Mouse (Mus musculus) small intestine, adult 2 months (tissue): ENCODE measurements around the gene Arhgap35. TPM values are rescaled to one million over a fixed set of nuclear protein-coding genes. Genes with fewer than 3 reads are reported as not detected.

Experiments used
- H3K27ac ChIP-seq: fragments of 200-500 bp; 2 replicates; pipeline ENCODE4 v1.5.1; 2012; ENCODE audit warnings: low read depth, low read length, control low read depth, inconsistent platforms; ENCODE audit not compliant: insufficient read depth
- H3K27me3 ChIP-seq: fragments of 200-500 bp; 2 replicates; pipeline ENCODE4 v1.6.1; 2012; ENCODE audit warnings: mild to moderate bottlenecking, moderate library complexity, low read length, inconsistent platforms; ENCODE audit not compliant: control insufficient read depth, insufficient read depth
- H3K36me3 ChIP-seq: fragments of 200-500 bp; 2 replicates; pipeline ENCODE4 v1.6.1; 2012; ENCODE audit warnings: mild to moderate bottlenecking, low read length, control low read depth, inconsistent platforms; ENCODE audit not compliant: control insufficient read depth, insufficient read depth
- H3K4me1 ChIP-seq: fragments of 200-500 bp; 2 replicates; pipeline ENCODE4 v1.6.1; 2012; ENCODE audit warnings: low read length, inconsistent platforms, mixed read lengths; ENCODE audit not compliant: control insufficient read depth, insufficient read depth, insufficient read length
- H3K4me3 ChIP-seq: fragments of 200-500 bp; 2 replicates; pipeline ENCODE4 v1.5.1; 2012; ENCODE audit warnings: low read depth, mild to moderate bottlenecking, control low read depth, inconsistent platforms, low read length, moderate library complexity
- CTCF ChIP-seq: fragments of 200-500 bp; IDR thresholded peaks from 2 replicates; pipeline ENCODE4 v1.5.1; 2012; ENCODE audit warnings: low read depth, mild to moderate bottlenecking, control low read depth, inconsistent platforms, low read length, moderate library complexity, mixed read lengths; ENCODE audit not compliant: insufficient replicate concordance, insufficient read length; ENCODE audit errors: extremely low read depth
- POLR2A ChIP-seq: fragments of 200-500 bp; IDR thresholded peaks from 2 replicates; pipeline ENCODE4 v1.6.1; 2012; ENCODE audit warnings: low read depth, mild to moderate bottlenecking, control low read depth, inconsistent platforms, low read length, moderate library complexity
- WGBS: fragments of 180-500 bp; shearing (Covaris S2); methylation state at CpG from one replicate; pipeline ENCODE4 v1.1.7; 2018; 5-methylcytosine and 5-hydroxymethylcytosine counted together
- polyA plus RNA-seq: library from polyadenylated mRNA; depleted of rRNA; stranded (reverse); fragments of >200 nt; gene quantifications from 2 replicates; pipeline ENCODE4 v1.2.3, GENCODE M21; 2012

Arhgap35 gene
- polyA plus RNA-seq, 1 experiment = 11.6 TPM

- 75% methylated on average over 2 of the region's 2 CpGs for WGBS
Measured at GRCm38 (mm10) chr7:16524308-16524707, 90.5 kb downstream of the Arhgap35 start.

DNA sequence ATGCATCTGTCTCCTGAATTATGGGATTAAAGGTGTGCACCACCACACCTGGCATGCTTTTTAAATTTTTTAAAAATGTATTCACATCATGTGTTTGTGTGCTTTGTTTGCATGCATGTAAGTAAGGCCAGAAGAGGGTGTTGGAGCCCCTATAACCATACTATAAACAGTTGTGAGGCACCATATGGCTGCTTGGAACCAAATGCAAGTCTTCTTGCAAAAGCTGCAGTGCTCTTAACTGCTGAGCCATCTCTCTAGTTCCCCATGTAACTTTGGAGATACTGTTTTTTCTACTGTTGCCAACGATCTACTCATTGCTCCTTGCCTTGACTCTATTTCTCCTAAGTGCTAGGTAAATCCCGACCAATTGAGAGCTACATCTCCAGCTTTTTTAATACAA is 95.5 kb downstream of the Arhgap35 start:
- H3K27me3 ChIP-seq = no peaks in the 10 kb centered on the region
- TF ChIP-seq CTCF (no peak), POLR2A (no peak)
- H3K4me3 ChIP-seq = no peak overlapping the region
- H3K36me3 ChIP-seq = no peaks in the 10 kb centered on the region
- no peak overlapping the region for H3K27ac ChIP-seq
- no peaks in the 10 kb centered on the region for H3K4me1 ChIP-seq
- WGBS = 93% methylated on average over 2 of the region's 2 CpGs

More at GRCm38 (mm10) chr7:16524308-16524707, 90.5 kb downstream of the Arhgap35 start:
- no peaks in the 10 kb centered on the region for H3K36me3 ChIP-seq
- no peak overlapping the region for H3K27ac ChIP-seq
- H3K27me3 ChIP-seq = no peaks in the 10 kb centered on the region
- H3K4me1 ChIP-seq = no peaks in the 10 kb centered on the region; the same call in 1 of the 2 replicates
- H3K4me3 ChIP-seq = no peak overlapping the region
- TF ChIP-seq POLR2A (no peak), CTCF (no peak)

- Histone ChIP-seq H3K27ac (no peak overlapping the region), H3K4me3 (no peak overlapping the region), H3K36me3 (no peaks in the 10 kb centered on the region), H3K27me3 (no peaks in the 10 kb centered on the region), H3K4me1 (no peaks in the 10 kb centered on the region)
- WGBS = 96% methylated on average over 5 of the region's 5 CpGs
- no peak for TF ChIP-seq POLR2A
- no peak for TF ChIP-seq CTCF
Measured at GRCm38 (mm10) chr7:16517198-16517597, 97.6 kb downstream of the Arhgap35 start.

DNA sequence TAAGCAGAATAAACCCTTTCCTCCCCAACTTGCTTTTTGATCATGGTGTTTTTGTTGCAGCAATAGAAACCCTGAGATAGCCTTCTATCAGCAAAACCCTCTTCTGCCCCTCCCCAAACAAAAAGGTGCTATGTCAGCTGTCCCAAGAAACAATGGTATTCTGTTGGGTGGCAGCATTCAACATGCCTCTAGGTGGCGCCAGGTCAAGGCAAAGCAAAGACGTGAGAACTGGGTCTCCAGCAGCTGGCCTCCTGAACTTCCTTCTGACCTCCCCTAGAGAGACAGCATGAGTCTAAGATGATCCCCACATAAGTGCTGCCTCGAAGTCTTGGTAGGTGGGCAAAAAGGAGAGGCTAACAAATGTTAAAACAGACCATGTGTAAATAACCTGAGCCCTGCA is 107.5 kb downstream of the Arhgap35 start:
- Histone ChIP-seq H3K27ac (no peak overlapping the region), H3K27me3 (no peaks in the 10 kb centered on the region), H3K4me1 (no peaks in the 10 kb centered on the region), H3K4me3 (no peak overlapping the region), H3K36me3 (peaks cover 5% of the 10 kb centered on the region; the same call in 1 of the 2 replicates)
- 21% methylated on average over 3 of the region's 3 CpGs for WGBS
- TF ChIP-seq POLR2A = no peak
- TF ChIP-seq CTCF = peak; percentile 81; the same call in 1 of the 2 replicates

GRCm38 (mm10) chr7:16505226-16505593 is 109.6 kb downstream of the Arhgap35 start:
- peaks cover 5% of the 10 kb centered on the region; the same call in 1 of the 2 replicates for H3K36me3 ChIP-seq
- no peaks in the 10 kb centered on the region for H3K4me1 ChIP-seq
- H3K27ac ChIP-seq = no peak overlapping the region
- 89% methylated on average over 3 of the region's 3 CpGs for WGBS
- TF ChIP-seq CTCF = no peak
- TF ChIP-seq POLR2A = no peak
- H3K27me3 ChIP-seq = no peaks in the 10 kb centered on the region
- H3K4me3 ChIP-seq = no peak overlapping the region

DNA sequence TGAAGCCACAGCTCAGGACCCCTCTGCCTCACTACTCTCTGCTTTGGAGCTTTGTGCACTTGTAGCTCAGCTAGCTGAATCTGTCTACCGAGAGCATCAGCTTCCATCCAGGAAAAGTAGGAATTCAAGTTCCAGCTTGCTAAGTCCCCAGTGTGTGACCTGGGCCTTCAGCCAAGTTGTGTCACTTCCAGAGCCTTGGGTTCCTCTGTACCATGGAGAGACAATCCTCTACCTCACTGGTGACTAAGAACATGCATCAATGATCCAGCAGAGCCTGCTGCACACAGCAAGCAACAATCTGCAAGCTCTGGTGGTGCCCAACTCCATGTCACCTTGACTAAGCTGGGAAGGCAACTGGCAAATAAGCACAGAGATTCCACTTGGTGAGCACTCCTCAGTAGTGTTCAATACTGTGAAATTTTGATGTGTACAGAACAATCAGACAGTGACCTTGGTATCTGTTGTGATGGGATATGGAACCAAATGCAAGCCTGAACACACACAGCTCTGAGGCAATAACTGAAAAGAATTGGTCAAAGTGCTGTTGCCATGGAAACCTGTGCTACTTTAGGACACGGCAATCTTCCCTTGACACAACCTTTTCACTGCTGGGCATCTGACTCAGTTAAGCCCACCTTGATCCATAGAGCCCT is 110.1 kb downstream of the Arhgap35 start:
- TF ChIP-seq POLR2A (no peak), CTCF (no peak)
- Histone ChIP-seq H3K36me3 (peaks cover 5% of the 10 kb centered on the region; the same call in 1 of the 2 replicates), H3K4me3 (no peak overlapping the region), H3K27me3 (no peaks in the 10 kb centered on the region), H3K4me1 (no peaks in the 10 kb centered on the region), H3K27ac (no peak overlapping the region)
- 61% methylated on average over 2 of the region's 2 CpGs for WGBS

GRCm38 (mm10) chr7:16501571-16501970 is 113.2 kb downstream of the Arhgap35 start:
- Histone ChIP-seq H3K27me3 (no peaks in the 10 kb centered on the region), H3K4me1 (no peaks in the 10 kb centered on the region), H3K4me3 (no peak overlapping the region), H3K36me3 (peaks cover 11% of the 10 kb centered on the region), H3K27ac (no peak overlapping the region)
- 87% methylated on average over 4 of the region's 4 CpGs for WGBS
- no peak for TF ChIP-seq POLR2A
- TF ChIP-seq CTCF = no peak
